Mouse (Mus musculus) E14TG2a.4 (cell line): ENCODE results near the gene Tie1.

Experiments
- CTCF ChIP-seq: conservative IDR thresholded peaks from 2 replicates; pipeline ENCODE4 v1.5.1; 2014; ENCODE audit warnings: low read length
- NANOG ChIP-seq: IDR thresholded peaks from 2 replicates; pipeline ENCODE4 v1.6.1; 2014; ENCODE audit warnings: borderline replicate concordance, low read length, mixed read lengths
- POU5F1 ChIP-seq: IDR thresholded peaks from 2 replicates; pipeline ENCODE4 v1.6.1; 2014; ENCODE audit warnings: low read length, borderline replicate concordance

DNA sequence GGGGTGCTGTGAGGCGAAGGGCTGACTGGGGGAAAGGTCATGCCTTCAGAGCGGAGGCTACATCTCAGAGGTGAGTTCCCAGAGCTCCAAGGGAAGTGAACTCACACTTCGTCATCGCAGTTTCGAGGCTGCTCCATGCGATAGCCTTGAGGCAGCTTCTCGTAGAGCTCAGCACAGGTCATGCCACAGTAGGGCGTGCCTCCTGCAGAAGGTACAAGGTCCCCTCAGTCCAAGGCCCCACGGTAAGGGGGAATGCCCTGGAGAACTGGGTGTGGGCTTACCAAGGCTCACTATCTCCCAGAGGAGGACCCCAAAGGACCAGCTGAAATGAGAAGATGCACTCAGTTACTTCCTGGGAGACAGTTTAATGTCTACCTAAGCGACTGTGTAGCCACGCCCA lies 17.2 kb downstream of the Tie1 start:
- TF ChIP-seq NANOG = no peak
- no peak for TF ChIP-seq CTCF
- TF ChIP-seq POU5F1 = no peak
